Mouse (Mus musculus) midbrain, postnatal 0 days (tissue): Measurements from ENCODE around the gene Mlip. TPM values are rescaled to one million over a fixed set of nuclear protein-coding genes. Genes with fewer than 3 reads are reported as not detected.

Experiments used
- ATAC-seq: fragments of 200-750 bp; cut with Nextera tagmentation; 2 replicates; pipeline ENCODE4 v1.8.0; 2017; ENCODE audit warnings: moderate number of reproducible peaks, mild to moderate bottlenecking, moderate TSS enrichment, moderate library complexity; ENCODE audit not compliant: low FRiP score
- DNase-seq: peaks from one replicate; pipeline ENCODE4 v3.0.0-alpha.2; 2015; ENCODE audit warnings: low spot score
- H3K27ac ChIP-seq: fragments of 300-500 bp; sonication (generic); 2 replicates; pipeline ENCODE4 v1.5.1; 2014; ENCODE audit warnings: low read depth, mild to moderate bottlenecking, low read length, mixed read lengths
- H3K27me3 ChIP-seq: fragments of 300-500 bp; sonication (generic); 2 replicates; pipeline ENCODE4 v1.6.1; 2014; ENCODE audit warnings: low read length, control low read depth, mixed read lengths; ENCODE audit not compliant: insufficient read depth
- H3K36me3 ChIP-seq: fragments of 300-500 bp; sonication (generic); 2 replicates; pipeline ENCODE4 v1.6.1; 2014; ENCODE audit warnings: low read length, control low read depth, mixed read lengths; ENCODE audit not compliant: insufficient read depth
- H3K4me1 ChIP-seq: fragments of 300-500 bp; sonication (generic); 2 replicates; pipeline ENCODE4 v1.6.1; 2014; ENCODE audit warnings: mild to moderate bottlenecking, control low read depth, antibody characterized with exemption, low read length, mixed read lengths; ENCODE audit not compliant: insufficient read depth
- H3K4me2 ChIP-seq: fragments of 300-500 bp; sonication (generic); 2 replicates; pipeline ENCODE4 v1.6.1; 2014; ENCODE audit warnings: low read depth, mild to moderate bottlenecking, low read length, mixed read lengths; ENCODE audit not compliant: poor library complexity, severe bottlenecking
- H3K4me3 ChIP-seq: fragments of 300-500 bp; sonication (generic); 2 replicates; pipeline ENCODE4 v1.5.1; 2014; ENCODE audit warnings: low read depth, mild to moderate bottlenecking, low read length, moderate library complexity
- H3K9ac ChIP-seq: fragments of 300-500 bp; sonication (generic); replicated peaks from 2 replicates; pipeline ENCODE4 v1.6.1; 2014; ENCODE audit warnings: mild to moderate bottlenecking, low read length, moderate library complexity, mixed read lengths; ENCODE audit not compliant: poor library complexity, severe bottlenecking
- H3K9me3 ChIP-seq: fragments of 300-500 bp; sonication (generic); 2 replicates; pipeline ENCODE4 v1.6.1; 2016; ENCODE audit warnings: low read length, control low read depth
- CTCF ChIP-seq: IDR thresholded peaks from 2 replicates; pipeline ENCODE4 v1.5.1; 2016; ENCODE audit warnings: antibody characterized with exemption, mild to moderate bottlenecking
- WGBS: fragments of 180-500 bp; shearing (Covaris S2); extraction: QIAGEN DNeasy Blood & Tissue Kit; methylation state at CpG from one replicate; pipeline ENCODE4 v1.1.7; 2014; 5-methylcytosine and 5-hydroxymethylcytosine counted together
- polyA plus RNA-seq: library from polyadenylated mRNA; unstranded; fragments of >200 nt; fragmentation: Nextera tagmentation; extraction: Ambion mirVana; gene quantifications from 2 replicates; pipeline ENCODE4 v1.2.1, GENCODE M21; 2015
- total RNA-seq: library from RNA; depleted of rRNA; stranded (reverse); fragments of >200 nt; gene quantifications from 2 replicates; pipeline ENCODE4 v1.2.3, GENCODE M21; 2014

Mlip gene
- total and polyA plus RNA-seq, 2 experiments from 2014 or later, result 0.60 to 1.8 TPM

- DNase-seq (peak; percentile 66), ATAC-seq (no peak)
Observed at GRCm38 (mm10) chr9:77386751-77387150, 34.0 kb upstream of the Mlip start.

DNA sequence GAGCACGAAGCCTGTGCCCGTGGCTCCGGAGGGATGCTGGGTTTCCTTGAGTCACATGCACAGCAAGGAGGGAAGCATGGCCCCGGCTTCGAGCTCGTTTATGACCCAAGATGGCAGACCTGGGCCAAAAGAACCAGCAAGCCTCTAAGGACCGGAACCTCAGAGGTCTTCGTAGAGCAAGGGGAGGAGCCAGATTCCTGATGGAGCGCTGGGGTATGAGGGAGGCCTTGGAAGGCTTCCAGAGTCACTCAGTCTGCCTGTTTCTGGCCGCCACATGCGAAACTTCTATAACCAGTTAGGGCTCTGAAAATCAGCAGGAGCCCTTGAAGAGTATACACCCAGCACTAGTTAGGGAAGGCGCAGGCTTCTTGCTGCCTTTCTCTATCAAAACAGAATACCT lies 32.8 kb upstream of the Mlip start:
- DNase-seq (no peak), ATAC-seq (no peak)
- Histone ChIP-seq H3K36me3 (no peaks in the 10 kb centered on the region), H3K27me3 (no peaks in the 10 kb centered on the region), H3K4me1 (no peaks in the 10 kb centered on the region), H3K4me2 (no peak overlapping the region), H3K27ac (no peak overlapping the region), H3K9me3 (no peaks in the 10 kb centered on the region), H3K9ac (no peak overlapping the region), H3K4me3 (no peak overlapping the region)
- 84% methylated on average over 12 of the region's 12 CpGs for WGBS
- TF ChIP-seq CTCF, result no peak

More at GRCm38 (mm10) chr9:77386751-77387150, 34.0 kb upstream of the Mlip start:
- Histone ChIP-seq H3K9ac (no peak overlapping the region), H3K9me3 (no peaks in the 10 kb centered on the region), H3K27ac (no peak overlapping the region), H3K27me3 (no peaks in the 10 kb centered on the region), H3K4me2 (no peak overlapping the region), H3K4me1 (no peaks in the 10 kb centered on the region), H3K4me3 (no peak overlapping the region), H3K36me3 (no peaks in the 10 kb centered on the region)
- peak; percentile 81 for TF ChIP-seq CTCF
- 47% methylated on average over 1 of the region's 1 CpGs for WGBS

DNA sequence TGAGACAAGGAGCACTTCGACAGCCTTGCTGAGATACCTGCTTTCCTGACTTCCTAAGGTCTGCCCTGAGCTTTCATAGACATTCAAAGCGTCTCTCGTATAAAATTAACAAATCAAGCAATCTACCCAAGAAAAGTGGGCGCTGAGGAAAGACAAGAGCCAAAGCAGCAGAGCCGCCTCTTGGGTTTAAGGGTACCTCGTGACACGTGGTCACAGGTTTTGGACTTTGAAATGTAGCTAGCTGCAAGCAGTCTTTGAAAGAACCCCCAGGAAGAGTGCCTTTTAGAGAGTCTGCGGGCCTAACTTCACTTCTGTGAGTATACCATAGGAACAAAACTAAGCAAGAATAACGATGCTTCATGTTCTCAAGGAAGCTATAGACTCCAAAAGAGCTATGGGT lies 31.9 kb upstream of the Mlip start:
- no peak overlapping the region for H3K27ac ChIP-seq
- WGBS, result 91% methylated on average over 9 of the region's 9 CpGs
- no peak overlapping the region for H3K9ac ChIP-seq
- TF ChIP-seq CTCF, result no peak
- H3K27me3 ChIP-seq, result no peaks in the 10 kb centered on the region
- DNase-seq, result no peak
- no peak overlapping the region for H3K4me2 ChIP-seq
- H3K4me3 ChIP-seq, result no peak overlapping the region
- no peaks in the 10 kb centered on the region for H3K36me3 ChIP-seq
- H3K9me3 ChIP-seq, result no peaks in the 10 kb centered on the region
- no peaks in the 10 kb centered on the region for H3K4me1 ChIP-seq
- ATAC-seq, result no peak

DNA sequence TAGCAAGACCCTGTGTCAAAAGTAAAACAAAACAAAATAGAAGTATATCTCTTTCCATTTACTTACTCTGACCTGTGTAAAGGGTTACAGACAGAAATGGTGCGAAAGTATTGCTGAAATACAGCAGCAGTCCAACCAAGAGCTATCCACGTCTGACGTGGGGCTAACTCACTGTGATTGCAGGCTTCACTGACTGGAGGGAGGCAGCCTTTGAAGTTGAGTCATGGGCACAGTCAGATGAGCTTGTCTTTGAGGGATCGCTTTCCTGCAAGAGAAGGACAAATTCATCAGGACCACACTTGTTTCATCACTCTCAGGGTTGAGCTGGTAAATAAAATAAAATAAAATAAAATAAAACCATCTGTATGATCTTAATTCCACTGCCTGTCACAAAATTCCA lies 31.2 kb upstream of the Mlip start:
- no peak overlapping the region for H3K4me3 ChIP-seq
- no peak for TF ChIP-seq CTCF
- H3K9ac ChIP-seq, result no peak overlapping the region
- H3K4me1 ChIP-seq, result no peaks in the 10 kb centered on the region
- H3K27ac ChIP-seq, result no peak overlapping the region
- H3K36me3 ChIP-seq, result no peaks in the 10 kb centered on the region
- 80% methylated on average over 4 of the region's 4 CpGs for WGBS
- H3K27me3 ChIP-seq, result no peaks in the 10 kb centered on the region
- no peak for ATAC-seq
- DNase-seq, result no peak
- H3K4me2 ChIP-seq, result no peak overlapping the region
- H3K9me3 ChIP-seq, result no peaks in the 10 kb centered on the region

- 46% methylated on average over 3 of the region's 3 CpGs for WGBS
- Histone ChIP-seq H3K9me3 (no peaks in the 10 kb centered on the region), H3K27ac (no peak overlapping the region), H3K9ac (no peak overlapping the region), H3K4me2 (no peak overlapping the region), H3K27me3 (no peaks in the 10 kb centered on the region), H3K4me3 (no peak overlapping the region), H3K36me3 (no peaks in the 10 kb centered on the region), H3K4me1 (no peaks in the 10 kb centered on the region)
- ATAC-seq, result no peak
- TF ChIP-seq CTCF, result no peak
- DNase-seq, result no peak
Observed at GRCm38 (mm10) chr9:77382514-77382913, 29.7 kb upstream of the Mlip start.

DNA sequence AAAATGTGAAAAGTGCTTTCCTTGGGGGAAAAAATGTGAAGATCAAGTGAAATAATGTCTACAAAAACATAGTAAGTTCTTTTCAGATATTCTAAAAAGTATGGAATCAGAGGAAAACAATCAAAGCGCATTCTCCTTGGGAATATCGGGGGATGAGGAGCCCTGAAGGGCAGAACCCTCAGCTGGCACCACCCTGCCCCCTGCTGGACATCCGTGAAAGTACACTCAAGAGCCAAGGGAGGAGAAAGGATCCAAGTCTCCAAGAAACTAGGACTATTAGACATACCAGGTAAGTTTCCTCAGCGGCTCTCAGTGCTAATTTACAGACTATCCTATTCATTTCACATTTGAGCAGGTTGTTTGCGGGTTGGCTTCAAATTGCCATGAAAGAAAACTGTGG lies 28.8 kb upstream of the Mlip start:
- 8% methylated on average over 5 of the region's 5 CpGs for WGBS
- peak; percentile 86 for TF ChIP-seq CTCF
- ATAC-seq, result no peak

More for the DNA sequence above, 28.8 kb upstream of the Mlip start:
- Histone ChIP-seq H3K4me1 (no peaks in the 10 kb centered on the region), H3K9me3 (no peaks in the 10 kb centered on the region), H3K36me3 (no peaks in the 10 kb centered on the region), H3K4me3 (no peak overlapping the region), H3K9ac (no peak overlapping the region), H3K27ac (no peak overlapping the region), H3K4me2 (no peak overlapping the region), H3K27me3 (no peaks in the 10 kb centered on the region)
- DNase-seq, result peak; percentile 59
